Mouse (Mus musculus): ENCODE data around the gene Ppp1r15b. TPM values are rescaled to one million over a fixed set of nuclear protein-coding genes. Genes with fewer than 3 reads are reported as not detected.

The Ppp1r15b gene
- 10 to 100 TPM; 13.0 to 15.3 TPM for total RNA-seq (2021)
- long read RNA-seq, experiment 1, full-length matches to known transcripts = 14 of 14 reads
- long read RNA-seq, experiment 1, partial matches to known transcripts = 0 of 14 reads
- long read RNA-seq, experiment 1, other reads (novel, unspliced or antisense) = 0 of 14 reads
- long read RNA-seq, experiment 2, full-length matches to known transcripts = 8 of 13 reads
- long read RNA-seq, experiment 2, partial matches to known transcripts = 0 of 13 reads
- long read RNA-seq, experiment 2, other reads (novel, unspliced or antisense) = 5 of 13 reads

DNA sequence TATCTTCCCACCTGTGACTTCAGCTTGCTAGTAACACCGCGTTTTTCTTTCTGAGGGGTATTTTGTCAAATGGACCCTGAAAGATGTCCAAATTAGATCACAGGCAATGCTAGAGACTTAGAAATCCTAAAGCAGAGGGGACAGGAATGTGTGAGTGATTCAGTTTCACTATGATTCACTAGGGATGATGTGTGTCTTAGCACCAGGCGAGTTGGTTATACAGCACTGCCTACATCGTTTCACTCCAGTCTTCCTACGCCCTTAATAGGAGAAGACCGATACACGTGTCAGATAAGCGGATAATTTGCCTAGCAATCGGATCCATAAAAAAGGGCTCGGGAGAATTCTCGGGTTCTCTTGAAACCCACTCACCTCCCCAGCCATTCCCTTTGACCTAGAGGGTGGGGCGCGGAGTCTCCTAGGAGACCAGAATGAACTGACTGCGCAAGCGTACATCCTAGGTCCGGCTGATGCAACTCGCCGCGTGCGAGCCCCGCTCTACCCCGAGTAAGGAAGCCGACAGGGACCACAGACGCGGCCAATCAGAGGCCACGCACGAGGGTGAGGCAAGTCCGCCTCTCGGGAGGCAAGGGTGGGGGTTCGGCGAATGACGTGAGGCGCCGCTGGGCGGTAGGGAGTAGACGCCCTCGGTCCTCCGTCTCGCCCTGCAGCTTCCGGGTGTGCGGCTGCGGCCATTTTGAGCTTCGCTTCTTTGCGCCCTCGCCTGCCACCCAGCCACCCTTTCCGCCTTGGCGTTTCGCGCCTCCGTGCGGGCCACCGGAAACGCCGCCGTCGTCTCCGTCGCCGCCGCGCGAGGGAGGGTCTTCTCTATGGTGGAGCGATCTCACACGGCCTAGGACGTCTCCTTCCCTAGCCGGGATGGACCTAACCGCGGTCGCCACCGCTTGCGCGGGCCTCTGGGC, at the start of gene Ppp1r15b:
TSS of gene Ppp1r15b (plus strand) at position 506 of the 923 bp plus-strand sequence.
- DNase-seq (ENCODE audit: low spot score) = peak; percentile 99

DNA sequence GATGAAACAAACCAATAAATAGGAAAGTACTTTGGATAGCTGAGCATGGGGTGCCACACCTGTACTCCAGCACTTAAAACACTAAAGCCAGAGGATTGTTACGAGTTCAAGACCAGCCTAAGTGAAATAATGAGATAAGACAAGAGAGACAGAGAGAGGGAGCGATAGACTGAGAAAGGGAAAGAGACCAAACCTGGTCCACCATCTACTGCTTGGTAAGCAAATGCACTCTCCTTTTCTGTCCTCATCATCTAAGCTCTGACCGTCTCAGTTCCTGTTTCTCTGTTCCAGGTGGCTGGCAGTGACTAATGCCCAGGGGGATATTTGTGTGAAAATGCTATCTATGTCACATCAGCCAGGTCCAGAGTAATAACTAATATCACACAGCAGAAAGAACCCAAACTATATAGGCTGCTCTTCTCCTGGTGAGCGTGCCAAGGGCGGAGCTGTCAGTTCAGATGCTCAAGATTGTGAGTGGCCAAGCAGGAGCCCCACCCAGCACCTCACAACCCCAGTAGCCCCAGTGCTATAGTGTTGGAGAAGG, 47.9 kb upstream of the Ppp1r15b start:
- no peak for DNase-seq (ENCODE audit: low spot score)

DNA sequence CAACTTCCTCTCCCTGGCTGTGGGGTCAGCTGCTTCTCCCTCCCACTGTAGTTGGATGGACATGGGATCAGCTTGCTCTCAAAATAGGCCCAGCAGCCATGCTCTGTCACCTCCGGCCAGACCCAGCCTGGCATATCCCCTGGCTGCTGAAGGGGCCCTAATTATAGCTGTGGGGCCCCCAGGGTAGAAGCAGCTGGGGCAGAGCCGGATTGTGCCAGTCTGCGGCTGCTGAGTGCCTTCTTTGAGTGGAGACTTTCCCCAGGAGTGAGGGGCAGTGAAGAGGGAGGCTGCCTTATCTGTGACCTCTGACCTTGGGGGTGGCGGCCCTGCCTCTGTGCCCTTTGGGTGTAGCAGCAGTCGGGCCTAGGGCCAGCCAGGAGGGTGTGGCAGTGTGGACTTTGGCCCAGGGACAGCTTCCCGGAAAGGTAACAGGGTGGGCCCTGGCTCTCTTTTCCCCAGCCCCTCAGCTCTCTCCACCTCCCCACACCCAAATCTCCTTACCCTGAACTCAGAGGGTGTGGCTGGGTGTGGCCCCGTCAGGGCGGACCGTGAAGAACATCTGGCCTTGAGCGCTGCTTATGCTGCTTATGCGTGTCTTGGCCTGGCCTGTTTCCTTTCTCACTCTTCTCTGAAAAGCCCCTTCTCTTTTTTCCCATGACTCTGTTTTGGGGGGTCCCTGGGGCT, 46.9 kb upstream of the Ppp1r15b start:
- DNase-seq (ENCODE audit: low spot score) = peak; percentile 72

- no peak for DNase-seq (ENCODE audit: low spot score)
Observed at GRCm38 (mm10) chr1:133084708-133085416, 46.1 kb upstream of the Ppp1r15b start.

GRCm38 (mm10) chr1:133085417-133085742, 45.6 kb upstream of the Ppp1r15b start:
- no peak for DNase-seq (ENCODE audit: low spot score)

DNA sequence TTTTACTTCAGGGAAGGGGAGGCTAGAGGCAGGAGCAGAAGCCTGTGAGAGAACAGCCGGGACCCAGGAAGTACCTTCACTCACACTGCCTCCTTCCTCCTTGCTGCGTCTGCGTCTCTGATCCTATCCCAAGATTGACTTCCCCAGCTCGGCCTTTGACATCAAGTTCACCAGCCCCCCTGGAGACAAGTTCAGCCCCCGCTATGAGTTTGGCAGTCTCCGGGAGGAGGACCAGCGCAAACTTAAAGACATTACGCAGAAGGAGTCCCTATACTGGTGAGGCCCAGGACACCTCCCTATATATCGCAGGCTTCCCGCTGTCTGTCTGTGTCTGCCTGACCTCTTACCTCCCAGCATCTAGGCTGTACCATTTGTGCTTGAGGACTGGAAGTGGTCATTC, 44.1 kb upstream of the Ppp1r15b start:
- DNase-seq (ENCODE audit: low spot score) = no peak

GRCm38 (mm10) chr1:133087206-133087905, 43.6 kb upstream of the Ppp1r15b start:
- peak; percentile 74 for DNase-seq (ENCODE audit: low spot score)

- DNase-seq (ENCODE audit: low spot score) = no peak
Observed at GRCm38 (mm10) chr1:133088196-133088595, 42.7 kb upstream of the Ppp1r15b start.

GRCm38 (mm10) chr1:133089415-133089814, 41.5 kb upstream of the Ppp1r15b start:
- no peak for DNase-seq (ENCODE audit: low spot score)

DNA sequence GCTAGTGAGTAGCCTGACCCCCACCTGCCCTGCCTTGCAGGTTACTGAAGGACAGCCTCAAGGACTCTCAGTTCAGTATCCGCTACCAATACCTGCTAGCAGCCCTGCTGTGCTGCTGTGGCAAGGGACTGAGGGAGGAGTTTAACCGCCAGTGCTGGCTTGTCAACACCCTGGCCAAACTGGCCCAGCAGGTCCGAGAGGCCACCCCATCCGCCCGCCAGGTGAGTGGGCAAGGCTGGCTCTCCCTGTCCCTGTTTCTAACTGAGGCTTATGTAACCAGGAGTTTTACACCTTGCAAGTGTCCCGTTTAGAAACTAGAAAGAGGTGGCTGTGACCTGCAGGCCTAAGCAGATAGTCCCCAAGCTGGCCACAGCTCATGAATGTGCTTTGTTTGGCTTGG, 40.3 kb upstream of the Ppp1r15b start:
- DNase-seq (ENCODE audit: low spot score) = no peak

GRCm38 (mm10) chr1:133091483-133091882, 39.5 kb upstream of the Ppp1r15b start:
- no peak for DNase-seq (ENCODE audit: low spot score)

- DNase-seq (ENCODE audit: low spot score) = no peak
Observed at GRCm38 (mm10) chr1:133093719-133094118, 37.2 kb upstream of the Ppp1r15b start.

- DNase-seq (ENCODE audit: low spot score) = peak; percentile 63
Observed at GRCm38 (mm10) chr1:133100980-133101798, 29.8 kb upstream of the Ppp1r15b start.

DNA sequence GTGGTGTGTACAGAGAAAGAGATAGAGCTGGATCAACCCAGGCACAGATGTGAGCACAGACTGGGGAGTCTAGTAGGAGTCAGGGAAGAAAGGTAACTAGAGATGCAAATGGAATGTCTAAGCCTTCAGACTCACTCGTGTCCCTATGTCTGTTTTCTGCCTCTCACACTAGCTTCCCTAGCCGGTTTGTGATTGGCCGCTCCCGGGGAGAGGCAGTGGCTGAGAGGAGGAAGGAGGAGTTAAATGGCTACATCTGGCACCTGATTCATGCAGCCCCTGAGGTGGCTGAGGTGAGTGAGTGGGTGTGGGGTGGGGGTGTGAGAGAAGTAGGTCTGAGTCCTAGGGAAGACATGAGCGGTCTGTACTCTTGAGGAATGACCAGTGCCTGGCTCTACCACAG, 28.8 kb upstream of the Ppp1r15b start:
- DNase-seq (ENCODE audit: low spot score) = no peak

GRCm38 (mm10) chr1:133103315-133103714, 27.6 kb upstream of the Ppp1r15b start:
- DNase-seq (ENCODE audit: low spot score) = no peak

- no peak for DNase-seq (ENCODE audit: low spot score)
Observed at GRCm38 (mm10) chr1:133103871-133104270, 27.1 kb upstream of the Ppp1r15b start.

DNA sequence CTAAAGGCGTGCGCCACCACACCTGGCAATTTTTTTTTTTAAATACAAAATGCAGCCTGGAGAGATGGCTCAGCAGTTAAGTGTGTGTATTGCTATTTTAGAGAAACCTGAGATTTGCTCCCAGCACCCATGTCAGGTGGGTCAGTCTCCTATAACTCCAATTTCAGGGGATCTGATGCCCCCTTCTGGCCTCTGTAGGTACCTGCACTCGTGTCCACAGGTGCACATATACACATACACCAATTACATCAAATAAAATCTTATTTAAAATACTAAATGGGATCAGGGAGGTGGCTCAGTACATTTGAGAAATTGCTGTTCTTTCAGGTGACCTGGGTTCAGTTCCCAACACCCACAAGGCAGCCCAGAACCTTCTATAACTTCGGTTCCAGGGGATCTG, 14.8 kb upstream of the Ppp1r15b start:
- DNase-seq (ENCODE audit: low spot score) = no peak

GRCm38 (mm10) chr1:133118127-133118526, 12.8 kb upstream of the Ppp1r15b start:
- DNase-seq (ENCODE audit: low spot score) = no peak

DNA sequence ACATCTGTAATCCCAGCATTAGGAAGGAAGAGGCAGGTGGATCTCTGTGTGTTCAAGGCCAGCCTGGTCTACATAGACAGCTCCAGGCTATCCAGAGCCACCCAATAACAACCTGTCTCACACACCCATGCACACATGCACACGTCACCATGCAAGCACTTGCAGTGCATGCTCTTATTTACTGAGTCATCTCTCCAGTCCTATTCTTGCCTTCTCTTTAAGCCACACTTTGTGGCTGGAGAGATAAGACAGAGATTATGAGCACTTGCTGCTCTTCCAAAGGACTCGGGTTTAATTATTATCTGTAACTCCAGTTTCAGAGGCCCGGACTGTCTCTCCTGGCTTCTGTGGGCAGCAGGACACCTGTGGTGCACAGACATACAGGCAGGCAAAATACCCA, 12.1 kb upstream of the Ppp1r15b start:
- no peak for DNase-seq (ENCODE audit: low spot score)

All from gastrocnemius, adult 18-20 months (tissue).